Mouse (Mus musculus): ENCODE results near the gene 4931406C07Rik.

Gene 4931406C07Rik

DNA sequence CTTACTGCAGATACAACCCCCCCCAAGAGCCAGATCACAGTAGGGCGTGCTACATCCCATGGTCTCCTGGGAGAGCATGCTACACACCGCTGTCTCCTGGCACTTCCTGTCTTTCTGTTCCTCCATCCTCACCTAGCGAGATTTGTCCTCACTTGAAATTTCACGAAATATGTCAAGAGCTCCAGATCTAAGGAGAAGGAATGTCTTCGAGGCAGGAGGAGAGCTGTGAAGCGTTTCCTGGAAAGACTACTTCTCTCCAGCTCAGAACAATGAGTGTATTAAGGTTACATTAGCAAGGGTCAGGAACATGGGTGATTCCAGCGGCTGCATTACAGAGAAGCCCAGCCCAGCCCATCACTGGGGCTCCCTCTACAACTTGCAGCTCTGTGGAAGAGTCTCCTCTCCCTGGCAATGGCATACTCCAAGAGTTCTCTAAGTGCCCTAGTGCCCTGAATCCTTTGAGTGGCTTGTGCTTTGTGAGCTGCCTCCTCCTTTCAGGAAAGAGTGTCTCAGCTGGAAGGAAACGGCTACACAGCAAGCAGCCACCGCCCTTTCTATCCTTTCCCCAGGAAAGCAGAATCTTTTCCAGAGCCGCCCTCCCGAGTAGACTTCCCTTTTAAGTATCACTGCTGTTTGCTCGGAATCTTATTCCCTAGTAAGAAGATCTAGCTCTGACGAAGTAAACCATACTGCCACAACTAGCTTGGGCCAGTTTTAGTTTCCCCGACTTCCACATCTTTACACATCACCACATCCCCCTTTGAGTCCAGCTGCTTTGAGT, 68.5 kb downstream of the 4931406C07Rik start:
- no peak for DNase-seq

DNA sequence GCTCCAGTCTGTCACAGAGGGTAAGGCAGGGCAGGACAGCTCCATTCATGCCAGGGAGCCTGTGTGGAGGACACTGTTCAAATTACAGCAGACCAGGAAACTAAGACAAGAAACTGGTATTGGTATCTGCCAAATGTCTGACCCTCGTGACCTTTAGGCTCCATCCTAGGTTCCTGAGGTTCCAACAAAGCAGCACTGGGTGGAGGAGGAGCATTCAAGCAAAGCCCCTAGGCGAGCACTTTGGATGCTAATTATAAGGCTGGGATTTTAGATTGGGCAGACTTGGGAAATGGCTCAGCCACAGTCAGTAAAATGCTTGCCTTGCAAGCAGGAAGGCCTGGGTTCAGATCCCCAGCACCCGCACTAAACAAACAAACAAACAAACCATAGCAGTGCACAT, 70.3 kb downstream of the 4931406C07Rik start:
- no peak for DNase-seq

DNA sequence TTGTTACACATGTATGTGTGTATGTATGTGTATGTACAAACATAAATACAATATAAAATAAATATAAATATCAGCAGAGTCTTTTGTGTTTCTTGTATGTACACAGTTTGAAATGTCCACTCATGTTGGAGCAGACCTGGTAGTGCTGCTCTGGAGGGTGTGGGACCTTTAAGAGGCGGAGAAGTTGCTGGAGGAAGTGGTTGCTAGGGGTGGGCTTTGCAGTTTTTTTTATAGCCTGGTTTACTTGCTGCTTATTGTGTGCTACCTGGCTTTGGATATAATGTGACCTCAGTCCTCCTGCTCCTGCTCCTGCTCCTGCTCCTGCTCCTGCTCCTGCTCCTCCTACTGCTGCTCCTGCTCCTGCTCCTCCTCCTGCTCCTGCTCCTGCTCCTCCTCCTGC, 72.6 kb downstream of the 4931406C07Rik start:
- DNase-seq, result no peak
